Mouse (Mus musculus) testis, adult 2 months (tissue): ENCODE measurements at regions not wholly inside any gene's neighbourhood (a gene's known extent, or its start where the extent isn't known, plus 50 kb on each side); places are given as distances from the start of the nearest gene placed in this dataset.

ENCODE experiments used
- CTCF ChIP-seq: fragments of 200-500 bp; IDR thresholded peaks from 2 replicates; pipeline ENCODE4 v1.5.1; 2012; ENCODE audit warnings: low read depth, mild to moderate bottlenecking, inconsistent platforms, low read length, moderate library complexity; ENCODE audit not compliant: control insufficient read depth, insufficient read depth, insufficient replicate concordance
- POLR2A ChIP-seq: fragments of 200-500 bp; IDR thresholded peaks from 2 replicates; pipeline ENCODE4 v1.6.1; 2012; ENCODE audit warnings: low read depth, mild to moderate bottlenecking, inconsistent platforms, low read length, moderate library complexity; ENCODE audit not compliant: control insufficient read depth

DNA sequence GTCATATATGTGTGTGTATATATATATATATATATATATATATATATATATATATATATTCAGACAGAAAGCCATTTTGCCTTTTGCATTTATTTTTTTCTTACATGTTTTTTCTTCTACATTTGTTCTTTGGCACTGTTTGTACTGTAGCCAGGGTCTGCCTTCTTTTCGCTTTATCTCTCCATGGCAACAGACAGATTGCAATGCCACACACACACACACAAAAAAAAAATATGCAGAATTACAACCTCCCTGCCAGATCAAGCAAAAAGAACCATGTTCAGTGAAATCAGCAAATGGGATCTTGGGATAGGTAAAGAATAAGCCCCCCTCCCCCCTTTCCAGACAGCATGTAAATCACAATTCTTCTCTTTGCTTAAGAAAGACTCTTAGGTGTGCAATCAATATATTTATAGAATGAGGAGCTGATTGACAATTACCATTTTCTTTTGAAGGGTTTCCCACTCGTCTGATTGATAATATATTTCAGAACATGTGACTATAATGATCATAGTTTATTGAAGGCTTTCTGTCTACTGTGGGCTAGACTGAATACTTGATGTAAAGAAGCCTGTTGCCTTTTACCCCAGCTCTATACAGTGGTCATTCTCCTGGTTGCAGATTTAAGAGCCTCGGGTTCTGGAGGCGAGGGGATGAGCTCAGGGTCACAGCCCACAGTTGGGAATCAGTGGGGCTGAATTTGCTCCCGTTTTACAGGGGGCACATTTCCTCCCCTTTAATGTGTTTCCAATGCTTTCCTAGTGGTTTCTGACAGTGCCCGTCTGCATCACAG lies 54.7 kb upstream of the Pcgf5 start:
- no peak for TF ChIP-seq POLR2A
- no peak for TF ChIP-seq CTCF
